Mouse (Mus musculus) erythroblast, embryonic 14.5 days (primary cell): ENCODE measurements around the gene Prkce.

Source experiments
- GATA1 ChIP-seq: IDR thresholded peaks from 2 replicates; pipeline ENCODE4 v1.6.1; 2012; ENCODE audit warnings: low read length, inconsistent platforms, mixed read lengths
- TAL1 ChIP-seq: IDR thresholded peaks from 3 replicates; pipeline ENCODE4 v1.6.1; 2012; ENCODE audit warnings: low read length, inconsistent platforms, mixed read lengths

GRCm38 (mm10) chr17:86330076-86330955, 162.7 kb downstream of the Prkce start:
- TF ChIP-seq GATA1 (no peak), TAL1 (no peak)
